Mouse (Mus musculus) lung, postnatal 0 days (tissue): ENCODE measurements around the gene Mtf2.

Experiments
- CTCF ChIP-seq: IDR thresholded peaks from 2 replicates; pipeline ENCODE4 v1.5.1; 2016; ENCODE audit warnings: antibody characterized with exemption, mild to moderate bottlenecking
- EP300 ChIP-seq: IDR thresholded peaks from 2 replicates; pipeline ENCODE4 v1.6.1; 2016; ENCODE audit warnings: antibody characterized with exemption, mild to moderate bottlenecking, control low read depth

DNA sequence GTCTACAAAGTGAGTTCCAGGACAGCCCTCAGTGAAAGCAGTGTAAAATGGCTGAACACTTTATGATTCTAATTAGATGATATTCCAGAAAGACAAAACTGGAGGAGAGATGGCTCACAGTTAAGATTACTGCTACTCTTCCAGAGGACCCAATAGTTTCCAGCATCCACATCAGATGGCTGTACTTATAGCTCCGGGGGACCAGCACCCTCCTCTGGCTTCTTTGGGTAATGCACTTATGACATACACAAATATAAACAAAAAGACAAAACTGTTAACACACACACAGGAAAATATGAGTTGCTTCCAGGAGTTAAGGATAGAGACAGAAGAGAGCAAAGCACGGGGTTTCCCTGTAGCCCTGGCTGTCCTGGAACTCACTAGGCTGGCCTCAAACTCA, 35.5 kb upstream of the Mtf2 start:
- TF ChIP-seq CTCF = peak; percentile 50
- TF ChIP-seq EP300 = no peak
